In the genomic region with DNA sequence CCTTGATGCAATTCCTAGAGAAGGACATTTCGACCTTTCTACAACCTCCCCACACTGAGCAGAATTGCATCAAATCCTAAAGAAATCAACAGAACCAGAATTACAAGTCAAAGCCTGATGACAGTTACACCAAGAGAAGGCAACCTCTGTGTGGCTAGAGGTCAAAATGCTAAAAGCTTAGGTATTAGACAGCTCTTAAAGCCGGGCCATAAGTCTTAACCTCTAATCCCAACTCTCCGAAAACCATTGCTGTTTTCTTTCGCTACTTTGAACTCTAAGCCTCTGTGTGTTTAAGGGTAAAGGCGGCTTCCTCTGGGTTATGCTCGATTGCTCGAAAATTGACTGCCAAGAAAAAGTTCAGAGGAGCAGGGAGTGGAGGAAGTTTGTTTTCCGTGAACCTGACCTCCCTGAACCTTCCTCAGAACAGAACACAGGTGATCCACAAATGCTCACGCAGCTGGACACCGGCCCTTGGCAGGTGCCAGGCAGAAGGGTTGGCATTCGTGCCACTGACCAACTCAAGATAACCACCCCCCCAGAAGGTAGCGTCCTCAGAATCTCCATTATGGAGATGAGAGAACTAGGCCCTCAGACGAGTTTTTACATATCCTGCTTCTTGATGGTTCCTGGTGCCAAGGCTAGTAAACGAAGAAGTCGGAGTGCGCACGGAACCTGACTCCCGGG, we compare ENCODE assay signal across 8 mouse cellular contexts. TPM values are rescaled to one million over a fixed set of nuclear protein-coding genes. Genes with fewer than 3 reads are reported as not detected.
DNase-seq lines count a peak whose midpoint lies in the region; ATAC-seq and TF ChIP-seq lines count a peak whose summit lies in the region.

No protein-coding gene starts in this region.

- ATAC-seq in intestine, embryonic 16.5 days, result no peak
- peak; percentile 0; the same call in 1 of the 2 replicates for ATAC-seq in midbrain, embryonic 12.5 days (ENCODE audit: low FRiP score, low read depth)

- 19% methylated on average over 18 of the region's 18 CpGs for WGBS in intestine, embryonic 16.5 days
- 30% methylated on average over 18 of the region's 18 CpGs for WGBS in midbrain, embryonic 12.5 days

- H3K4me1 ChIP-seq in testis, adult 2 months (ENCODE audit: control insufficient read depth, insufficient read depth, low read length), result no peaks in the 10 kb centered on the region; the same call in 1 of the 2 replicates
- no peaks in the 10 kb centered on the region for H3K4me1 ChIP-seq in intestine, embryonic 16.5 days (ENCODE audit: control insufficient read depth, insufficient read depth, low read length)
- H3K4me1 ChIP-seq in midbrain, embryonic 12.5 days, result peaks cover 6% of the 10 kb centered on the region; the same call in 1 of the 2 replicates

- H3K27me3 ChIP-seq in testis, adult 2 months (ENCODE audit: control insufficient read depth, insufficient read depth, low read length), result no peaks in the 10 kb centered on the region
- no peaks in the 10 kb centered on the region for H3K27me3 ChIP-seq in intestine, embryonic 16.5 days (replicated peaks; ENCODE audit: control insufficient read depth, insufficient read depth, low read length)
- H3K27me3 ChIP-seq in midbrain, embryonic 12.5 days, result peaks cover 12% of the 10 kb centered on the region

- DNase-seq in adrenal gland, postnatal 25 days, result peak; percentile 4
- DNase-seq in adrenal gland, postnatal 4 days (ENCODE audit: low spot score in 2 of 2), result no peak
- DNase-seq in testis, postnatal 14 days (ENCODE audit: low spot score), result no peak
- no peak for DNase-seq in layer of hippocampus, adult 9-10 months (ENCODE audit: low spot score)
- DNase-seq in layer of hippocampus, postnatal 25 days (ENCODE audit: extremely low spot score in 1 of 2, low spot score in 1 of 2), result no peak

- no peak for TF ChIP-seq CTCF in testis, adult 2 months (IDR thresholded peaks at IDR 0.05; ENCODE audit: control insufficient read depth, insufficient read depth, insufficient replicate concordance, low read depth, low read length)

- no peaks in the 10 kb centered on the region for H3K9me3 ChIP-seq in intestine, embryonic 16.5 days (ENCODE audit: control insufficient read depth, low read length)
- no peaks in the 10 kb centered on the region for H3K9me3 ChIP-seq in midbrain, embryonic 12.5 days

- peak overlapping the region; percentile 84 for H3K4me3 ChIP-seq in testis, adult 2 months (ENCODE audit: control insufficient read depth, low read depth, low read length)
- H3K4me3 ChIP-seq in intestine, embryonic 16.5 days (ENCODE audit: low read length), result peak overlapping the region; percentile 65
- H3K4me3 ChIP-seq in midbrain, embryonic 12.5 days, result peak overlapping the region; percentile 68

- no peak overlapping the region; the same call in 1 of the 2 replicates for H3K27ac ChIP-seq in testis, adult 2 months (ENCODE audit: control insufficient read depth, insufficient read depth, low read depth, low read length)
- peak overlapping the region; percentile 97 for H3K27ac ChIP-seq in intestine, embryonic 16.5 days (ENCODE audit: low read length)
- peak overlapping the region; percentile 84; the same call in 1 of the 2 replicates for H3K27ac ChIP-seq in midbrain, embryonic 12.5 days (replicated peaks)

- H3K9ac ChIP-seq in intestine, embryonic 16.5 days (ENCODE audit: low read depth, low read length), result peak overlapping the region; percentile 76
- peak overlapping the region; percentile 69 for H3K9ac ChIP-seq in midbrain, embryonic 12.5 days (replicated peaks)

- H3K4me2 ChIP-seq in intestine, embryonic 16.5 days (ENCODE audit: low read depth, low read length), result peak overlapping the region; percentile 57
- peak overlapping the region; percentile 71 for H3K4me2 ChIP-seq in midbrain, embryonic 12.5 days (replicated peaks)

- H3K36me3 ChIP-seq in testis, adult 2 months (ENCODE audit: control insufficient read depth, insufficient read depth, low read length), result no peaks in the 10 kb centered on the region
- H3K36me3 ChIP-seq in intestine, embryonic 16.5 days (ENCODE audit: control insufficient read depth, insufficient read depth, low read length), result no peaks in the 10 kb centered on the region
- H3K36me3 ChIP-seq in midbrain, embryonic 12.5 days, result peaks cover under 1% of the 10 kb centered on the region; the same call in 1 of the 2 replicates

- no peak for TF ChIP-seq POLR2A in testis, adult 2 months (IDR thresholded peaks at IDR 0.05; ENCODE audit: control insufficient read depth, low read depth, low read length)

RNA-seq across cellular contexts. Expression of gene Pdha1, which starts 0.9 kb away (rescaled TPM):
- total RNA-seq in adrenal gland, postnatal 25 days (2021), result 268 and 277 TPM in 2 replicates
- total RNA-seq in adrenal gland, postnatal 4 days (2021), result 100 to 1,000 TPM; 162 to 198 TPM
- 3.3 and 4.9 TPM in 2 replicates for polyA plus RNA-seq in testis, adult 2 months (2012; rRNA removed)
- 172 and 178 TPM in 2 replicates for polyA plus RNA-seq in intestine, embryonic 16.5 days (2015; fragmentation: Nextera tagmentation; extraction: Ambion mirVana)
- 105 and 120 TPM in 2 replicates for polyA plus RNA-seq in midbrain, embryonic 12.5 days (2016; fragmentation: Nextera tagmentation; extraction: Ambion mirVana)
- total RNA-seq in layer of hippocampus, postnatal 25 days (2021), result 100 to 1,000 TPM; 228 to 238 TPM
